Mouse (Mus musculus) lung, adult 18-20 months (tissue): ENCODE measurements around the gene Hal.

Experiments
- DNase-seq, 2 experiments: peaks; one replicate each; pipeline ENCODE4 v3.0.0; 2022; ENCODE audit warnings: mixed read lengths in 2 of 2

The Hal gene

DNA sequence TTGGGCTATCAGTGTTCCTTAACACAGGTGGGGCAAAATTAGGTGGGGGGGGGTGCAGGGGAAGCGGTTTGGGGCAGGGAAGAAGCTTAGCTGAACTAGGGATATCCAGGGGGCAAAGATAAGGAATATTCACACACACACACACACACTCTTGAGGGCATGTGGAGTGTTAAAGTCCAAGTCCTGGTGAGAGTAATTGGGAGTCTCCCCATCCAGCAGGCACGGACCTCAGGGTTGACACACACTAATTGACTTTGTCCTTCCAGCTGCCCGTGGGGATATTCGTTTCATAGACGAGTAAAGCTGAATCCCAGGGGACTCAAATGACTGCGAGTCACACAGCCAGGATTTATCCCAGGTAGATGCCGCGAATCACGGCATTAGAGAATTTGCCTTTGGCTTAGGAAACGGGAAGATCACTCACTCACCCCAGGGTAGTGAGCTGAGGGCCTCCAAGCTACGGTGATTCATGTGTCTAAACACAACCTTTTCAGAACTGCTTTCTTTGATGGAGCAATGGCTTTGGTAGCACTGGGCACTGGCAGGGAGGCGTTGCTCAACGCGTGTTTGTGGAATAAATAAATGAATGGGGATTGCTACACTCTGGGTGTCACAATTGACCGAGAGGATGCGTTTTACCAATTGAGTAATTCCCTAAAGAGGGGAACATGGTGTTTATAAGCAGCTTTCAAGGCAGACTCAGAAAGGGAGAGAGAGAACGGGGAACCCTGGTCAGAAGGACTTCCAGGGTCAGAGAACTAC lies at the start of gene Hal:
TSS of gene Hal (plus strand) at position 703 of the 762 bp plus-strand sequence.
- peak; percentile 52 to 68 for DNase-seq

DNA sequence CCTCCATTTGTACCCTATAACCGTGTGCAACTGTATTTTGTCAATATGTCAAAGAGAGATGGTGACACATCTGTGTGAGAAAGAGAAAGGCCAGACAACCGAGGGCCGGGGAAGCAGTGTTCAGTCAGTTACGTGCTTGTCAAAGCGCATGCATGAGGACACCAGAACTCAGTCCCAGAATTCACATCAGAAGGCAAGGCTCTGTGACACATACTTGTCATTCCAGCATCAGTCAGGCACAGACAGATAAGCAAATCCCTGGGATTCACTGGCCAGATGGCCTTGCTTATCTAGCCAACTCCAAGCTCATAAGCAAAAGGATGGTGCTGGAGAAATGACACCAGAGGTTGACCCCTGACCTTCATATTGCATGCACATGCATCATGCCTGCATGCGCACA lies 47.1 kb upstream of the Hal start:
- DNase-seq: no peak

DNA sequence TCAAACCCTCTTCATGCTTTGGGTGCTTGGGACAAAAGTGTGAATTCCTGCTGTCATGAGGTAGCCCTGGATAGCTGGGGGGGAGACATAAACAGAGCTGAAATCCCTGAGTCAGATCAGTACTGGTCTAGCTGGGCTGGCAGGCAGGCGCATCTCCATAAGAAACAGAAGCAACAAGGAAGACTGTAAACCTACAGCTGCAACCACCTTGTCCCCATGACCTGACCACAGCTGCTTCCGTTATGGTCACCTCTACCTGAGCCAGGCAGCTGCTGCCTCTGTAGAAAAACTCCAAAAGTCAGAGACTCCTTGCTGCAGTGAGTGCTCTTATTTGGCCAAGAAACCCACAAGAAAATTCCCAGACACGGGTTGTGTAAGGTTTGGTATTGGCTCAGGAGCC lies 46.4 kb upstream of the Hal start:
- no peak for DNase-seq

DNA sequence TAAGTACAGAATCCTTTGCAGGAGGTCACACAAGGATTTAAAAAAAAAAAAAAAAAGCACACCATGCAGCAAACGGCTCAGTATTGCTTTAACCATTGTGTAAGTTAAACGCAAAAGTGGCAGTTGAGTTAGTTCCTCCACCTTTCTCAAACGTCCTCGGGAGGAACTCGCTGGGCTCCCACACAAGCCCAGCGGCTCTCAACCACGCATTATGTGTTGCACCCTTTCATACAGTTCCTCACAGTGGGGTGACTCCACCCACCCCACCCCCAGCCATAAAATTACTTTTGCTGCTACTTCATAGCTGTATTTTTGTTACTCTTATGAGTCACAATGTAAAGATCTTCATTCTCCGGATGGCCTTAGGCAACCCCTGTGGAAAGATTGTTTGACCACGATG lies 44.2 kb upstream of the Hal start:
- no peak for DNase-seq

DNA sequence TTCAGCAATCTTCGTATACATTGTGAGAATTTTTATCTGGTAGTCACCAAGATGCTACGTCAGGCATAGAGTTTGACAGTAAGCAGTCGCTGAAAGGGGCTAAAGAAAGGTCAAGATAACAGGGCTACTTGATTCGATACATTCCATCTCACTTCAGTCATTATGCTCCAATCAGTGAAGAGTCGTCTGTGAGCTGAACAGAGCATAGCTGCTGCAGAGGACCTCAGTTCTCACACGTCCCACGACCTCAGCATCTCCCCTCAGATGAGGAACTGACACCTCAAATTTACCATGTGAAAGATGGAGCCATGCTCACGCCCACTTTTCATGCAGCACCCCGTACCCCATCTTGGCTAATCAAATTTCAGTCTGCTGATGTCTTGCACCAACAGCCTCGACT lies 41.2 kb upstream of the Hal start:
- no peak for DNase-seq

DNA sequence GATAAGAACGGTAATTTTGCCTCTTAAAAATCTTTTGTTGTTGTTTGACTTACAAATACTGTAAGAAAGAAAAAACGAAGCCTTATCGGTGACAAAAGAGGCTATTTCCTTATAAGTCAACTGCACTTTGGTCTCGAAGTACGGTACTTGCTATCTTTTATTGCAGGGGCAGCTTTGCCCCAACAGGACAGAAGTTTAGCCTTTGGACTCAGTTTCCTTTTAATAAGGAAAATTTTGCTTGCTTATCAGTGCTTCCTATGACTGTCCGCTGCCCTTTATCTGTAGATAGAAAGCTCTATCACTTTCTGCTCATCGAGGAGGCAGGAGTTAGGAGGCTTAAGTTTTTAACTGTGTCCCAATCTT lies 33.9 kb upstream of the Hal start:
- DNase-seq: no peak

DNA sequence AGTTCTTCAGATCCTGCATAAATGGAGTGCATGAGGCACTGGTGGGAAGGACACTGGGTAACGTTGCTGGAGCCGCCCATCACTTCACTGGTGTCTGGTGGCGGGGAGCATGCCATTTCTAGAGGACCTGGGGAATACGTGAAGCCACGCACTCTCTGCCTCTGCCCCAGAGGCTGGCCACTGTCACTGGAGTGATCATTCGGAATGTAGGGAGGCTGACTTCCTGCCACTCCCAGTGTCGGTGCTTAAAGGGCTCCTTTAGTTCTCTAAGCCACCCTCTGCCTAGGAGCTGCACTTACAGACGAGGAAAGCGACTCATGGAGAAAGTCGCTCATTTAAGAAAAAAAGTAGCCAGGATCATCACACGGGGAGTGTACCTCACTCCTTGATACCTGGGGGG lies 28.5 kb upstream of the Hal start:
- DNase-seq: no peak

DNA sequence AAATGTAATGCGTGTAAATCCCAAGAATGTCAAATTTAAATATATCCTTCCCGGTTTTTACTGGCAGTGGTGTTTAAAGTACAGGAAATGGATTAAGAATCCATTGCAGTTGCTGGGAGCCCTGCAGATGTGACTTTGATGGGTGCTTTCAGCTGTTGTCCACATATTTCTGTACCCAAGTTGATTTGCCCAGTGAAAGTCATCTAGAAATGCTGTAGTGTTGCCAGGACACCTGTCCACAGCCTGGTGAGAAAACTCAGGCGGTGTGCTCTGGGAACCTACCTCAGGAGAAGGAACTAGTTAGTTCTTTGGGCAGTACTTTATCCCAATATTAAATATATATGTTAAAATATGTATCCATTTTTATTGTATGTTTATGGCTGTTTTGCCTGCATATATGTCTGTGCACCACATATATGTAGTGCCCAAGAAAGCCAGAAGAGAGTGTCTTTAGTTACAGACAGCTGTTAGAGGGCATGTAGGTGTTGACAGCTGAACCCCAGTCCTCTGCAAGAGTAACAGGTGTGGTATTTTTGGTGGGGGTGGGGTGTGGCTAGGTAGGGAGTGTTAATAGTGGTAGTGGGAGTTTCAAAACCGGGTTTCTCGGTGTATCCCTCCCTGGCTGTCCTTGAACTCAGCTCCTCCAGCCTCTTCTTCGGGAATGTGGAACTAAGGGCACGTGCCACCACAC lies 25.7 kb upstream of the Hal start:
- DNase-seq: no peak

DNA sequence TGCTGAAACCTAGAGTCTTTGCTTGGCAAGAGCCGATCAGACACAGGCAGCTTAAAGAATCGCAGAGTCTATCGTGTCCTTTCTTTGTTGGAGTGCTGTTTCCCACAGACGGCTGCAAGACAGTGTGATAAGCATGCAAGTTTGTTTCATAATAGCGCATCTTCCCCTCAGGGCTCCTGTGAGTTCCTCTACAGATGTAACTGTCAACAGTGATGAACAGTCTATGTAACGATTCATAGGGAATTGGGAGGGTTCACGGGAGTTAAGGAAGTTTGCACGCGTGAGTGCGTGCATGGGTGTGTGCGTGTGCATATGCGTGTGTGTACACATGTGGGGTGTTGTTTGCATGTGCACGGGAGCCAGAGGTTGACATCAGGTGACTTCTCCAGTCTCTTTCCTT lies 25.0 kb upstream of the Hal start:
- no peak for DNase-seq

DNA sequence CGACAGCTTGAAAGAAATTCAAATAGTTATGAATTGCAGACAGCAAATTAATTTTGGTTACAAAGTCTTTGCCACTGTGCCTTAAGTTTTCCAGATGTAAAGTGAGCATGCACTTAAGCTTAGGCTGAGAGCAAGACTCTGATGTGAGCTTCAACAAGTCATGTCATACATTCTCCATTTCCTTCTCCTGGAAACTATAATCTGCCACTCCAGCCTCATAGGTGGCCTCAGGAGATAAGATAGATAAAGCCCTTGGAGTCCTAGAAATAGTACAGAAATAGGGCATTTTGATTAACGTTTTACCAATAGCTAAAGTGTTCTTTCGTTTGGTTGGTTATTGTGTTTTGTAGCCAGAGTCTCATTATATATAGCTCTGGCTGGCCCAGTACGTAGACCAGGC lies 21.3 kb upstream of the Hal start:
- no peak for DNase-seq

DNA sequence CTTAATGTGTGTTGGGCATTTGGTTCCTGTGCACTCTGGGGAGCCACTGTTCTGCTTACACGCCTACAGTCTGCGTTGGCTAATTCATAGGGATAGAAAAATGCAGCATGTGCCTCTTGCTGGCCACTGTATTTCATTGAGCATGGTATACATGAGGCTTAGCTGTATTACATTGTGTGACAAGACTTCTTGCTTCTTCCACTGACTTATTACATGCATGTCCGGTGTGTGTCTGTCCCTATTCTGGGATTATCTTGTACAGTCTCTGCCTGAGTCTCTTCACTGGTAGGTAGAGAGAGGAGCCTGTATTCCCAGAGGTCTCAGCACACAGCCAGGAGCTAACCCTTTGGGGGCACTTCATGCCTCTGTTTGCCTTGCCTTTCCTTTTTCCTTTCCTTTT lies 20.8 kb upstream of the Hal start:
- no peak for DNase-seq

DNA sequence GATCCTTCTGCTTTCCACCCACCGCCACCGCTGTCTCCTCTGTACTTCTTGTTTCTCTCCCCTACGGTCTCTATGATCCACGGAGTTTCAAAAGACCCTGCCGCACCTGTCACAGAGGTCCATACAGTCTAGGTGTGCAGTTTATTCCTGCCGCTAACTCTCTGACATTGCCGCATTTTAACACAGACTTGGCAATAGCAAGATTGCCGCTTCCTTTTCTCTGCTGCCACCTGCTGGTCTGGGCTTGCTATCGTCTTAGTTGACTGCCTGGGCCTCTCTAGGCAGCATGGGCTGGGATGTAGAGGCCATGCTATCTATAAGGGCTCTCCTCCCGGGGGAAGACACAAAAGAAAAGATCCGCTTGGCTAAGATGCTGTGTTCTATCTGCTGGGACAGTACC lies 17.2 kb upstream of the Hal start:
- peak; percentile 82 to 87 for DNase-seq

DNA sequence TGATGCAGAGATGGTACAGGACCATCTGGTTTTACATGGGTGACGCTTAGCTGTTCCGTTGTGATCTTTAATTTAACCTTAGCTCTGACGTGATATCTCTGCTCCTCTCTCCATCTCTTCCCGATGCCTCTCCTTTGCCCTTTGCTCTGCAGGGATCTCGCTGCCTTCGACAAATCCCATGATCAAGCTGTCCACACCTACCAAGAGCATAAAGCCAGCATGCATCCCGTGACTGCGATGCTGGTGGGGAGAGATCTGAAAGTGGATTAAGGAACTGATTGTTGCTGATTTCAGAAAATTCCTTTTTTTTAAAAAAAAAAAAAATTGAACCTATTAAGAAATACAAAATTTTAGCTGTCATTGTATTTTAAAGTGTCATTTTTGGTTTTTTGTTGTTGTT lies 4.1 kb upstream of the Hal start:
- no peak for DNase-seq

DNA sequence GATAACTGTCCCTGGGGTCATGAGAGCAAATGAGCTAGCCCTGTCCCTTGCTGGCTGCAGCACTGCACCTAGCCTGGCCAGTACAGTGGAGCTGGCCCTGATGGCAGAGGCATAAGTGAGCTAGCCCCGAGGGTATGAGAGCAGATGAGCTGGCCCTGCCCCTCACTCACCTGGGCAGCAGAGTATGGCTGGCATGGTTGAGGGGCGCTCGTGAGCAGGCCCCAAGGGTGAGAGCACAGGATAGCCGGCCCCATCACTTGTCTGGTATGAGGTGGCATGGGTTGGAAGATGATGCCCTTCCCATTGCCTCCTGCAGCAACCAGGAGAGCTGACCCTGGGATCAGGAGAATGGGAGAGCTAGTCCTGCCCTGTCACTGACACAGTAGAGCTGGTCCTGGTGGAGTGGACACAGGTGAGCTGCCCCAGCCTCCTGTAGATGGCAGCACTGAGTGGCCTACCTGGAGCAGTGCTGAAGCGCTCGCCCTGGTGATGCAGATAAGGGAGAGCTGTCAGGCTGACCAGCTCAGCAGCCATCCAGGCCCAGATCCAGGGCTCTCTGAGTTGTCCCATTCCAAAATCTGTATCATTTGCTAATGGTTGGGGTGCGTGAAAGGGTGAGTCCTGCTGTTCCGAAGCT lies 3.4 kb upstream of the Hal start:
- DNase-seq: peak; percentile 42 to 51

DNA sequence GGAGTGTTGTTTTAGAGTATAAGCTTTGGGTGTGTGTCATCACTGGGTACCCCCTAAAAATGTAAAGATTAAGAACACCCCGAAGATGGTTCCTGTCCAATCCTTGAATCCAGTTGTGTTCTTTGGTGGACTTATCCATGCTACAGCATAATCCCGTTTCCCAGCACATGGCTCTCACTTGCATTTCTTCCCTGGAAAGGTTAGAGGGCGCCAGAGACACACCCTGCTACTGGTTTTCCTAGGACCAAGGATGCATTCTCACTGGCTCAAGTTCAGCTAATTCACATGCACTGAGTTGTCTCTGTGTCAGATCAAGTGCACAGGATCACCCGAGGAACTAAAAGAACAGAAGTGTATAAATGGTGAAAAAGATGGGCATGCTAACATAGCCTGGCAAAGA lies 1.9 kb upstream of the Hal start:
- no peak for DNase-seq

DNA sequence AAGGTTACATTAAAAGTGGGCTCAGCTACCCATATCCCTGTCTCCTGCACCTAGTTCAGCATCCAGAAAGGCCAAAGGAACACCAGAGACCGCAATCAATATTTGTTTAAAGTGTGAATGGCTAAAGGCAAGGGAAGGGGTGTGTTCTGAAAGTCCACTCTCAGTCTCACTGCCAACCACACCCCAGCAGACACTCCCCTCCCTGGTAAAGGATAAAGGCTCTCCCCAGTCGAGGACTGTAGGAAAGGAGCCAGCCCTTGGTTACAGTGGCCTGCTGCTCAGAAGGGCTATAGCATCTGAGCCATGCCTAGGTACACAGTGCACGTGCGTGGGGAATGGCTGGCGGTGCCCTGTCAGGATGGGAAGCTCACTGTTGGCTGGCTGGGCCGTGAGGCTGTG lies 259 bp downstream of the Hal start:
- DNase-seq: peak; percentile 30 to 53

DNA sequence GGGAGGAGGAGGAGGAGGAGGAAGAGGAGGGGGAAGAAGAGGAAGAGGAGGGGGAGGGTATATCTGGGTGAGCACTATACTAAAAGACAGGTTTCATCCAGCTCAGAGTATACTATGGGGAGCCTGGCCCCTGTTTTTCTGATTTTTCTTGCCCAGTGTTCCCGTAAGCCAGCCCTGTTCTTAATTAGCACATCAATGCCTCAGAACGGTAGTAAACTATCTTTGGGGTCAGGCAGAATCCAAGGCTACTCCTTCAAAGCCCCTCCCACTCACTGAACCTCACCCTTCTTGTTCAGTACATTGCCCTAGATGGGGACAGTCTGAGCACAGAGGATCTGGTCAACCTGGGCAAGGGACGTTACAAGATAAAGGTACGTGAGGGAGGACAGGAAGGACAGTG lies 1.9 kb downstream of the Hal start:
- DNase-seq: no peak

DNA sequence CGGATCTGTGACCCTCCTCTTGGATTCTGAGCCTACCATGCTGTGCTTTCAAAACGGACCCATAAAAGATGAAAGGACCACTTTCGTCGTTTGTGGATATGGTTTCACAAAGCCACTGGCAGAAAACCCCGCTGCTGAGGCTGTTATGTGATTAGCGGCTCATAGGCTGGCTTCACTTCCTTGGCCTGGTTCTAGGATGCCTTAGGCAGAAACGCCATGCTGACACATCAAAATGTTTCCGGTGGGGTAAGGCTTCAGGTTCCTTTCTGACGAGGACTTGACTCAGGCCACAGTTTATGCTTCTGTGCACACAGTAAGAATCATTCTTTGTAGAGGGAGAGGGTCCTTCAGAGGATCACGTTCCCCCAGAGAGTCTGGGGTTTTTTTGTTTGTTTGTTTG lies 12.3 kb downstream of the Hal start:
- no peak for DNase-seq

DNA sequence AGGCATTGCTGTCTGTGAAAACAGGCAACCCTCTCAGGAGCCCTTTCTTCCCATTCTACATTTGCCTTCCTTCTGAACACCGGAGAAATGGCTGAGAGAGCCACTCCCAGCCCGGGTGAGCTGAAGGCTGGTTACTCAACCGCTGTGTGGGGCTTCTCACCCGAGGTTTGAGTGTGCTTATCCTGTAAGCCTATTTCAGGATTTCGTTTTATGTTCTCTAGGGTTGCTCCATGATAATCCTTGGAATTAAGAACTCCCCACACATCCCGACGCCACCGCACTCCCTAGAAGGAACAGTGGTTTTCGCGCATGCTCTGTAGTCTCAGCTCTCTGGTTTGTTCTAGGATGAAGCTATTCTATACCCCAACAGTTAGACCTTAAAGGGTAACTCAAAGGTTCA lies 12.8 kb downstream of the Hal start:
- no peak for DNase-seq

DNA sequence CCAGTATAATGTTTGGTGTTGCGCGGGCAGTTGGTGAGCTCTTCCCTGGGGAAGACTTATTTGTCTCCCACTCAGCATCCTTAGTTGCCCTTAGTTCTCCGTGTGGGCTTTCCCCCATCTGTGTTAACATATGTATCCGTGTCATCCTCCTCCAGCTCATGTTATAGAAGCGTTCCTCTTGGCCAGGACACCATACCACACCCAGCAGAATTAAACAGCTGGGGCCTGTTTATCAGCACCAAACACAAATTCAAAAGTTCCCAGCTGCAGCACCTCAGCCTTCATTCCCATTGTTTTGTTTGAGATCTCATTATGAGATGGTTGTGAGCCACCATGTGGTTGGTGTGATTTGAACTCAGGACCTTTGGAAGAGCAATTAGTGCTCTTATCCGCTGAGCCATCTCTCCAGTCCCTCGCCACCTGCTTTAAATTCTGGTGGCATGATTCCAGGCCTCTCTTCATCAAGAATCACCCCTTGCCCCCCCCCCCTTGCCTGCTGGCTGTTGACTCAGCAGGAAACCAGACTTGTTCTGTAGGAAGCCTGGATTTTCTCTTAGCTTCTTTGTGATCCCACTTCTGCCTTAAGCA lies 19.9 kb downstream of the Hal start:
- no peak for DNase-seq

DNA sequence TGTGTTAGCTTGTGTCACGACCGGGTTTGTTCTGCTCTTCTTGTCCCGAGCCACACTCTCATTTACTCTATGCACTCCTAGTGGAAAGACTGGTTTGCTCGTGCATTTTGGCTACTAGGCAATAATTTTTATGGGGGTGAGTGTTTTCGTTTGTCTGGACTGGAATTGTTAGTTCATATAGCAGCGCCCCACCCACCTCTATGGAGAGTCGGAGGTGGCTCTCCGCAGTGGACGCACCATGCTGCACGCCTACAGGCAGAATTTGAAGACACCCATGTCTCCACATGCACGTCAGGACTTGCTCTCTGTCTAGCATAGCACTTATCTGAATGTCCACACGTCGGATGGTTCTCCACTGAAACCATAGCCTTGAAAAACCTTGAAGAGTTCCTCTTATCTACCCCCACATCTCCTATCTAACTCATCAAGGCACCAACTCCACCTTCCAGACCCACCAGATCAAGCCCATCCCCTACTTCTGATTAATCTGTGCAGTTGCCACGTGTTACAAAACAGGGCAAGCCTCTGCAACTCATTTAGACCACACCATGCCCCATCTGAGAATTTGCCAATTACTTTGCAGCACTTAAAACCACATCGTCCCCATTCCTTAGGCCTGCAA lies 21.1 kb downstream of the Hal start:
- DNase-seq: no peak

DNA sequence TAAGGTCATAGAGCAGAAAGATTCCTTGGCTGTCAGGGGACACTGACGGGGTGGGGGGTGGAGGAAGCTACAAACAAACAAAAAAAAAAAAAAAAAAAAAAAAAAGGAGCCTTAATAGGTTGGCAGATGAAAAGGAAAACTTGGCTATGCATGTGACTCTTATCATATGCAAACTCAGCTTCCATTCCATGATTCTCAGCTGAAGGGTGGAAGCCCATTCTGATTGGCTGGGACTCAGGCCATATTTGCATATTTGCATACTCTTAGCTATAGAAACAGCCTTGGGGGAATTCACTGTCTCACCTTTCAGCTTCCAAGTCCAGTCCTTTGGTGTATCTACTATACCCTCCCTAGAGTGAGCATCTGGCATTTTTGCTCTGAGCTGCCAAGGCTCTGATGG lies 26.9 kb downstream of the Hal start:
- DNase-seq: no peak

DNA sequence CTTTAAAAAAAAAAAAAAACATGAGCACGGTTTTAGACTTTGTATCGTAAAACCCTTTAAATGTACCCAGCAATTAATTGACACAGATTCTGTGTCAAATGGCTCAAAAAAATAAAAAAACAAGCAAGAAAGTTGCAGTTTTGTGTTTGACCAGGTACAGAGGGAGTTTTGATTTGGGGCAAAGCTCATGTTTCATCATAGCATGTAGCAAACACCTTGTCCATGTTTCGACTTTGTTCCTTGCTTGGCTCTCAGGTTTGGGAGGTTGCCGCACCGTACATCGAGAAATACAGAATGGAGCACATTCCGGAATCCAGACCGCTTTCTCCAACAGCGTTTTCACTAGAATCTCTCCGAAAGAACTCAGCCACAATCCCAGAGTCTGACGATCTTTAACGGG lies 27.4 kb downstream of the Hal start:
- DNase-seq: no peak

DNA sequence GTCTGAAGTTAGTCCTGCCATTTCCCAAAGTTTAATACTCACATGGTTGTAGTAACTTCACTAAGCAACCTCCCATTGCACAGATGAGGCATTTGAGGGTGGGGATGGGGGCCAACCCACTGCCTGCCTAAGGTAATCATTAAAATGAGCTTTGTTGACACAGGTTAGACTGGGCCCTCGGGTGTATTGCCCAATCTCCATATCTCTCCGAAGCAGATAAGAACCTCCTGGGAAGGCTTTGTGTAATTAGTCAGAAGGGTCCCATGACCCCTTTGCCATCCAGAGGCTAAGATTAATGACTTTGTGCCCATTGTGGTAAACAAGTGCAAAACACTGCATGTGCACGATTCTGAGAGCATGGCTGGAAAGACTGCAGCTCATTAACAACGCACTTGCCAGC lies 29.2 kb downstream of the Hal start:
- peak in 1 of 2 experiments; percentile 4 for DNase-seq
